Mouse (Mus musculus): ENCODE measurements at regions not wholly inside any gene's neighbourhood (a gene's known extent, or its start where the extent isn't known, plus 50 kb on each side); places are given as distances from the start of the nearest gene placed in this dataset.
"Not testable (repeated sequence)": the region's sequence is repeated elsewhere in the genome, so short reads cannot be mapped to it uniquely, and the experiment has no call there.

GRCm38 (mm10) chr2:146732891-146733290, 122.8 kb upstream of the Kiz start:
- WGBS, result 90% methylated on average over 2 of the region's 2 CpGs
- H3K4me1 ChIP-seq, result not testable (repeated sequence)

GRCm38 (mm10) chr2:146744396-146744795, 111.3 kb upstream of the Kiz start:
- Histone ChIP-seq H3K27me3 (replicated peaks; ENCODE audit: low read depth, poor library complexity, severe bottlenecking) (no peaks in the 10 kb centered on the region), H3K4me3 (no peak overlapping the region), H3K27ac (replicated peaks) (no peak overlapping the region), H3K36me3 (replicated peaks) (no peaks in the 10 kb centered on the region), H3K9me3 (no peaks in the 10 kb centered on the region), H3K4me1 (peaks cover 4% of the 10 kb centered on the region; the same call in 1 of the 2 replicates)
- 76% methylated on average over 2 of the region's 2 CpGs for WGBS
- no peak for DNase-seq (ENCODE audit: low spot score)

More at GRCm38 (mm10) chr2:146732891-146733290, 122.8 kb upstream of the Kiz start:
- not testable (repeated sequence) for H3K9me3 ChIP-seq; H3K36me3 ChIP-seq (replicated peaks); H3K27me3 ChIP-seq (replicated peaks; ENCODE audit: low read depth, poor library complexity, severe bottlenecking); H3K27ac ChIP-seq (replicated peaks); DNase-seq (ENCODE audit: low spot score); H3K4me3 ChIP-seq

GRCm38 (mm10) chr2:146745012-146745682, 110.5 kb upstream of the Kiz start:
- Histone ChIP-seq H3K4me3 (no peak overlapping the region; the same call in 1 of the 2 replicates), H3K27ac (replicated peaks) (no peak overlapping the region), H3K4me1 (peaks cover 4% of the 10 kb centered on the region; the same call in 1 of the 2 replicates), H3K9me3 (no peaks in the 10 kb centered on the region), H3K27me3 (replicated peaks; ENCODE audit: low read depth, poor library complexity, severe bottlenecking) (no peaks in the 10 kb centered on the region), H3K36me3 (replicated peaks) (no peaks in the 10 kb centered on the region)
- no peak for DNase-seq (ENCODE audit: low spot score)
- WGBS, result 78% methylated on average over 18 of the region's 18 CpGs

GRCm38 (mm10) chr2:146745683-146746047, 110.0 kb upstream of the Kiz start:
- H3K4me3 ChIP-seq, result no peak overlapping the region; the same call in 1 of the 2 replicates
- 59% methylated on average over 12 of the region's 12 CpGs for WGBS

GRCm38 (mm10) chr2:146753988-146754387, 101.7 kb upstream of the Kiz start:
- no peaks in the 10 kb centered on the region for H3K4me1 ChIP-seq
- H3K27ac ChIP-seq (replicated peaks), result no peak overlapping the region
- no peak overlapping the region for H3K4me3 ChIP-seq
- H3K36me3 ChIP-seq (replicated peaks), result no peaks in the 10 kb centered on the region
- 52% methylated on average over 2 of the region's 2 CpGs for WGBS
- H3K9me3 ChIP-seq, result no peaks in the 10 kb centered on the region
- DNase-seq (ENCODE audit: low spot score), result no peak
- H3K27me3 ChIP-seq (replicated peaks; ENCODE audit: low read depth, poor library complexity, severe bottlenecking), result no peaks in the 10 kb centered on the region

More at GRCm38 (mm10) chr2:146745683-146746047, 110.0 kb upstream of the Kiz start:
- Histone ChIP-seq H3K4me1 (peaks cover 4% of the 10 kb centered on the region; the same call in 1 of the 2 replicates), H3K9me3 (no peaks in the 10 kb centered on the region), H3K27ac (replicated peaks) (no peak overlapping the region), H3K36me3 (replicated peaks) (no peaks in the 10 kb centered on the region), H3K27me3 (replicated peaks; ENCODE audit: low read depth, poor library complexity, severe bottlenecking) (no peaks in the 10 kb centered on the region)
- DNase-seq (ENCODE audit: low spot score), result no peak

- Histone ChIP-seq H3K9me3 (no peaks in the 10 kb centered on the region), H3K4me1 (peaks cover 10% of the 10 kb centered on the region; the same call in 1 of the 2 replicates), H3K27me3 (replicated peaks; ENCODE audit: low read depth, poor library complexity, severe bottlenecking) (no peaks in the 10 kb centered on the region), H3K36me3 (replicated peaks) (no peaks in the 10 kb centered on the region), H3K27ac (replicated peaks) (no peak overlapping the region), H3K4me3 (no peak overlapping the region)
- DNase-seq (ENCODE audit: low spot score), result no peak
- WGBS, result 70% methylated on average over 18 of the region's 18 CpGs
Measured at GRCm38 (mm10) chr2:146763522-146764144, 92.0 kb upstream of the Kiz start.

- Histone ChIP-seq H3K36me3 (replicated peaks) (no peaks in the 10 kb centered on the region), H3K27ac (replicated peaks) (no peak overlapping the region), H3K27me3 (replicated peaks; ENCODE audit: low read depth, poor library complexity, severe bottlenecking) (no peaks in the 10 kb centered on the region), H3K4me1 (peaks cover 10% of the 10 kb centered on the region; the same call in 1 of the 2 replicates), H3K9me3 (no peaks in the 10 kb centered on the region), H3K4me3 (no peak overlapping the region)
- WGBS, result 82% methylated on average over 12 of the region's 12 CpGs
- no peak for DNase-seq (ENCODE audit: low spot score)
Measured at GRCm38 (mm10) chr2:146764313-146765255, 91.1 kb upstream of the Kiz start.

- Histone ChIP-seq H3K36me3 (replicated peaks) (no peaks in the 10 kb centered on the region), H3K4me3 (no peak overlapping the region), H3K27ac (replicated peaks) (no peak overlapping the region), H3K4me1 (0 out of 2 replicates have a peak, but pooled peaks cover 3% of the 10 kb centered on the region), H3K27me3 (replicated peaks; ENCODE audit: low read depth, poor library complexity, severe bottlenecking) (no peaks in the 10 kb centered on the region; the same call in 1 of the 2 replicates), H3K9me3 (no peaks in the 10 kb centered on the region)
- DNase-seq (ENCODE audit: low spot score), result no peak
- 29% methylated on average over 2 of the region's 2 CpGs for WGBS
Measured at GRCm38 (mm10) chr2:146774876-146775275, 80.8 kb upstream of the Kiz start.

- Histone ChIP-seq H3K4me3 (no peak overlapping the region), H3K9me3 (no peaks in the 10 kb centered on the region), H3K27me3 (replicated peaks; ENCODE audit: low read depth, poor library complexity, severe bottlenecking) (no peaks in the 10 kb centered on the region; the same call in 1 of the 2 replicates), H3K27ac (replicated peaks) (peak overlapping the region; percentile 59), H3K4me1 (peaks cover 16% of the 10 kb centered on the region), H3K36me3 (replicated peaks) (no peaks in the 10 kb centered on the region)
- WGBS, result 7% methylated on average over 11 of the region's 11 CpGs
- peak; percentile 58 for DNase-seq (ENCODE audit: low spot score)
Measured at GRCm38 (mm10) chr2:146787132-146787810, 68.4 kb upstream of the Kiz start.

GRCm38 (mm10) chr2:146787811-146788455, 67.7 kb upstream of the Kiz start:
- no peaks in the 10 kb centered on the region for H3K36me3 ChIP-seq (replicated peaks)
- DNase-seq (ENCODE audit: low spot score), result no peak
- H3K4me3 ChIP-seq, result no peak overlapping the region
- H3K27ac ChIP-seq (replicated peaks), result peak overlapping the region; percentile 59; the same call in 1 of the 2 replicates
- 52% methylated on average over 5 of the region's 5 CpGs for WGBS
- H3K9me3 ChIP-seq, result no peaks in the 10 kb centered on the region
- no peaks in the 10 kb centered on the region; the same call in 1 of the 2 replicates for H3K27me3 ChIP-seq (replicated peaks; ENCODE audit: low read depth, poor library complexity, severe bottlenecking)
- peaks cover 18% of the 10 kb centered on the region for H3K4me1 ChIP-seq

- Histone ChIP-seq H3K4me3 (no peak overlapping the region), H3K9me3 (no peaks in the 10 kb centered on the region), H3K27ac (replicated peaks) (no peak overlapping the region), H3K27me3 (replicated peaks; ENCODE audit: low read depth, poor library complexity, severe bottlenecking) (no peaks in the 10 kb centered on the region), H3K4me1 (peaks cover 9% of the 10 kb centered on the region), H3K36me3 (replicated peaks) (no peaks in the 10 kb centered on the region)
- 82% methylated on average over 6 of the region's 6 CpGs for WGBS
- no peak for DNase-seq (ENCODE audit: low spot score)
Measured at GRCm38 (mm10) chr2:146792844-146793420, 62.7 kb upstream of the Kiz start.
